Mouse (Mus musculus): ENCODE data around the gene Cldn19.
"Not testable (repeated sequence)": the region's sequence is repeated elsewhere in the genome, so short reads cannot be mapped to it uniquely, and the experiment has no call there.

Gene Cldn19

GRCm38 (mm10) chr4:119254012-119254618 is 1.1 kb upstream of the Cldn19 start:
- DNase-seq = no peak

GRCm38 (mm10) chr4:119257083-119257482 is 1.9 kb downstream of the Cldn19 start:
- no peak for DNase-seq

GRCm38 (mm10) chr4:119259344-119260254 is 4.4 kb downstream of the Cldn19 start:
- no peak for DNase-seq

DNA sequence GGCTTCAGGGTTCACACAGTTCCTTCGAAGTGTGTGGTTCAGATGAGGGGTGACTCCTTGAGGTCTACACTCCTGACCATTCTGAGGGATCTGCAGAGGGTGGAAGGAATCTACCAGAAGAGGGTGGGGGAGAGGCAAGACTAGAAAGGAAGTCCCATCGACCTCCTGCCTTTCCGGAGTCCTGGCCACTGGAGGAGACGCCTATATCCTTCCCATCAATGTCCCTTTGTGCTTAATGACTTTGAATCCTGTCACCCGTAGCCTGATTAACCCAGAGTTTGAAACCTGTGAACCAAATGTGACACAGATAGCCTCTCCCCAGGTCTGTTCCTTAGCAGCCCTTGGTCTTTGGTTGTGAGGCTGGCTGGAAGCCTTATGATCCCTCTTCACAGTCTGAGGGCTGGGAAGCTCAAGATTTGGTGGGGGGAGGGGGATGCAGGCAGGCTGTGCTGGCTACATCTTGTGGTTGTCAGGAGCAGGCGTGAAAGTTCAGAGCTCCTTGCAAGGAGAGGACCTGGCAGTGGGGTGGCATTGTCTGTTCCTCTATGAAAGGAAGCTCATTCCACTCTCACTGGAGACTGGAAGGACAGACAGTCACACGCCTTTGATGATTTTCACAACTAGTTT is 6.0 kb downstream of the Cldn19 start:
- no peak for DNase-seq

- DNase-seq = no peak
These were observed 7.3 kb downstream of the Cldn19 start for GRCm38 (mm10) chr4:119262483-119262882.

DNA sequence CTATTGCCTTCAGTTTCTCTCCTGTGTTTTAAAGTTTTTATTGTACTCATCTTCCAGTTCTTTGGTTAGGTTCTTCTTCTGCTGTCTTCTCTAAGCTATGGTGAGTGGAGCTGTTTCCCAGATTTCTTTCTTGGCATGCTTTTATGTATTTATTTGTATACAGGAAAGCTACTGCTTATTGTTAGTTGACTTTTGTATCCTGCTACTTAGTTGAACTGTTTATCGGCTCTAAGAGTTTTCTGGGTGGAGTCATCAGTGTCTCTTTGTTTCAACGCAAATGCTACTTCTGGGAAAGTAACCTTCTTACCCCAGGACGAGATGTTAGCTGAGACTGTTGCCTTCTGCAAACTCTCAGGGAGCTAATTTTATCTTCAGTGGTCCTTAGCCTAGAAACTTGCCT is 8.2 kb downstream of the Cldn19 start:
- no peak for DNase-seq

GRCm38 (mm10) chr4:119266606-119267005 is 11.4 kb downstream of the Cldn19 start:
- no peak for DNase-seq

DNA sequence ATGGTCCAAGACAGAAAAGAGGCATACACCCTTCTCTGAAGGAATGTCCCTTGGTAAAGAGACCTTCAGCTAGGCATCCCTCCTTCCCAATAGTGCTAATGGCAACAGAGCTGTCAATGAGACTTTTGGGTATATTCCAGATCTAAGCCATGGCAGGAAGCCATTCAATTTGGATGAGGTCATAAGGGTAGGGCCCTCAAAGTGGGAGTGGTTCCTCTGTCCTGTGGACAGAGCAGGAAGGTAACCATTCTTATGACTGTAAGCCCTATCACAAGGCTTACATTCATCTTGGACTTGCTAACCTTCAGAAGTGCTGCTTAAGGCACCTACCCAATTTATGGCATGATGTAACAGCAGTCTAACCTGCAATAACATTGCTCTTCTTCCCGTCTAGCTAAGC is 19.4 kb downstream of the Cldn19 start:
- DNase-seq = no peak

DNA sequence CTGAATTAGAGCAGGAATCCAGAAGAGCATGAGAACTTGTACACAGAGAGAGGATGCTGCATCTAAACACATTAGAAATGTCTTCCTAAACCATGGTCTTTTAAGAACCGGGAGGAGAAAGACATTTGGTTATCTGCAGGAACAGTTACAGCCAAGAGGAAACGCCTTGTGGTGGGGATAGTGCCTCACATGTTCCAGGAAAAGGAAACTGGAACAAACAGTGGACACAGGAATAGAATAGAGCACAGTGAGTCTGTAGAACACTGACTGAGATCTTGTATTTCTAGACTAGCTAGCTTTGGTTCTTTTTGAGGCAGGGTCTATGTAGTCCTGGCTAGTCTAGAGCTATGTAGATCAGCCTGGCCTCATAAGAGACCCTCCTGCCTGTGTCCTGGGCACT is 20.0 kb downstream of the Cldn19 start:
- DNase-seq = no peak

DNA sequence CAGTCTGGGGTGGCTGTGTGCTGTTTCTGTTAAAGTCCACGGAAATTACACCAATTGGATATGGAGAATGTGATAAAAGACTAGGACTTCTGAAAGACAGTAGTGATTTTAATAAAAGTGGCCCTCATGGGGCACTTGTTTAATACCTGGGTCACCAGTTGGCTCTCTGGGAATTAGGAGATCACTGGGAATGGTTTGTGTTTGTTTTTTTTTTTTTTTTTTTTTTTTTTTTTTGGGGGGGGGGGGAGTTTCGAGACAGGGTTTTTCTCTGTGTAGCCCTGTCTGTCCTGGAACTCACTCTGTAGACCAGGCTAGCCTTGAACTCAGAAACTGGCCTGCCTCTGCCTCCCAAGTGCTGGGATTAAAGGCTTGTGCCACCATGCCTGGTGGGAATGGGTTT is 20.5 kb downstream of the Cldn19 start:
- DNase-seq = no peak

DNA sequence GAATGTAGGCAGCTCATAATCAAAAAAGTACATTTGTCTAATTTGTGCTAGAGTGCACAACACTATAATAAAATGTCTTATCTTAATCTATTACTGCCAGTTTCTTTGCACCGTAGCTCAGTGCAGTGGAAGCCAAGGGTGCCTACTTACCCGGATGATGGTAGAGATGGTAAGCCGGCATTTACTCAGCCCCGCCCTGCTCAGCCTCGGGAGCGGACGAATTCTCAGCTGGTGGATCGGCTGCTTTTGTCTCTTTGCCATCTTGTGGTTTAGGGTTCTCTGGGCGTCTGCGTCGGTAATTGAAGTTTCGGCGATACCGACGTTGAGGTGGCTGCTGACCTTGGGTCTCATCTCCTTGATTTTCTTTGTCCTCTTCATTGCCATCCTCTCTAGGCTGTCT is 23.6 kb downstream of the Cldn19 start:
- not testable (repeated sequence) for DNase-seq

DNA sequence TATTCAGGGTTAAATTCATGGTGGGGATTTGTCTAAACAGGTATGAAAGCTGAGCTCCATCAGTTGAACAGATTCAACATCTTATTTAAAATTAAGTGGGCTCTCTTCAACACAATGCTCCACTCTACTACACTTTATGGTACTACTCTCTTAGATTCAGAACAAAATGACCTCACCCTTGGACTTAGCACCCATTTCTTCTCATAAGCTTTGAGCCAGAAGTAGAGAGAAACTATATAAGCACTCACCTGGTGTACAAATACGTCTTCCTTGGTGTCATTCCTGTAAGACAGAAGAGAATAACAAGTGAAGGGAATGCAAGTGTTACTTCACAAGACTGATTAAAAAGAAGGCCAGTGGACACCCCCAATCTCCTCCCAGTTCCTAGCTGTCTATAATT is 29.6 kb downstream of the Cldn19 start:
- no peak for DNase-seq

DNA sequence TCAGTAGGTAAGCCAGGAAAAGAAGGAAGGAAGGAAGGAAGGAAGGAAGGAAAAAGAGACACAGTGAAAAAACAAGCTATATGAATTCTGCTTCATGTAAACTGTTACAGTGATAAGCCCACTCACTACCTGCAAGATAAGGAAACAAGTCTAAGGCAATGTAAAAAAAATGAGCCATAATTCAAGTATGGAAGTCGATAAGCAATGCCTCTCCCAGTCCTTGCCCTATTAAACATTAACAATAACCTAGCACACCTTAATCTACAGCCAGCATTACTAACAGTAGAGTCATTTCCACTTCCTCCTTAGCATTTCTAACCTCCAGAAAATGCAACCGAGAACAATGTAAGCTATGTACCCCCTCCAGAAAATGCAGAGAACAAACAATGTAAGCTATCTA is 30.1 kb downstream of the Cldn19 start:
- no peak for DNase-seq

GRCm38 (mm10) chr4:119291921-119292320 is 36.7 kb downstream of the Cldn19 start:
- DNase-seq = no peak

DNA sequence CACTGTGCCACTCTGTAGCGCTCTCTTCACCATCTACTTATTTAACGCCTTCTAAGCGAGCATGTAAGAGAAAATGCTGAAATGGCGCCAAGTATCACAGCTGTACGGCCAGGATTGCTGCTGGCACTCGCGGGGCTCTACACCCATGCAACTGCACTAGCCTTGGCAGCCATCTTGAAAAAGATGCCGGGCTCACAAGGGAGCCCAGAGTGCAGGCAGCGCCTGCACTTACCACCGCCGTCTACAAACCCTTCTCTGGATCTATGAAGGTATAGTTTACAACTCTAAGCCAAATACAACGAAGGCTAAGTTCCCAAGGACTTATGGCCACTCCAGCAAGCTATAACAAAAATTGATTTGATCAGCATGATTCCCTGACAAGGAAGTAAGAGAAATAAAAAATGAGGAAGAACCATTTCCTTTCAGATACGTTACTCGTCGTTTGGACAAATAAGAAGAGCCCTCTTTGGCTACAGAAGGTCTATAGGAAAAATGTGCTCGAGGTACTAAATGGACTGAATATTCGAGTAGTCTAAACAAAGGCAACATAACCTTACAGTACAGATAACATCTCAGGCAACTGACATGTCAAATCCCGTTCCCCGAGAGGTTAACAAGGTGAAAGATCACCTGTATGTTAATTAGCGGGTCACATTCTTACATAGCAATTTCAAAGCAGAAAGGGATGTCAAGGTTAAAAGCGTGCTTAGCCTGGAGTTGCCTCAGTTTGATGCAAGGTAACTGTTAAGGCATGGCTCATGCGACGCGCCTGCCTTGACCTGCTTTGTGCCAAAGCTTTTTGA is 37.8 kb downstream of the Cldn19 start:
- DNase-seq = peak; percentile 14

DNA sequence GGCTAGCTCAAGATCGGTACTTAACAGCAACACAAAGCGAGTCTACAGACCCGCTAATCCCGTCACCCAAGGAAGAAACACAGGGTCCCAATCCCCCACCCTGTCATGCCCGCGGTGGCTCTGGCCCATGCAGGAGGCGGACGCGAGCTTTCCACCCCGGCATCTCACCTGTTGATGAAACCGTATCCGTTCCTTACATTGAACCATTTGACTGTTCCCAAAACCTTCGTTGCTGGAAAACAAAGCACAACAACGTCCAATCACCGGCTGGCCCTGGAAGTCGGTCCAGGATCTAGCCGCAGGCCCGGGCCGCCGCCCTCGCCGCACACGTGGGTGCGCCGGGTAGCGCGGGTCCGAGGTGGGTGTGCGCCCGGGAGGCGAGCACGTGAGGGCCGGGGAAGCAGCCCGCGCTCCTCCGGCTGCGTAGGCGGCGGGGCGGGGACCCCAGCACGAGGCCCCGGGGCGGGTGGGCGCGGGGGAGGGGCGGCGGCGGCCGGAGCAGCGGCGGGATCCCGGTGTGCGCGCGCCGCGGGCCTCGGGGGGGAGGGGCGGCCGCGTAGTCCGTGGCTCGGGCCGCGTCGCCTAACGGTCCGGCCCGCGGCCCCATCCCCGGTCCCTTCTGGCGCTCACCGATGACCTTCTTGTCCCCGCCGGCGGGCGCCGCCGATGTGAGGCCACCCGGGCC is 38.5 kb downstream of the Cldn19 start:
- peak; percentile 26 for DNase-seq

DNA sequence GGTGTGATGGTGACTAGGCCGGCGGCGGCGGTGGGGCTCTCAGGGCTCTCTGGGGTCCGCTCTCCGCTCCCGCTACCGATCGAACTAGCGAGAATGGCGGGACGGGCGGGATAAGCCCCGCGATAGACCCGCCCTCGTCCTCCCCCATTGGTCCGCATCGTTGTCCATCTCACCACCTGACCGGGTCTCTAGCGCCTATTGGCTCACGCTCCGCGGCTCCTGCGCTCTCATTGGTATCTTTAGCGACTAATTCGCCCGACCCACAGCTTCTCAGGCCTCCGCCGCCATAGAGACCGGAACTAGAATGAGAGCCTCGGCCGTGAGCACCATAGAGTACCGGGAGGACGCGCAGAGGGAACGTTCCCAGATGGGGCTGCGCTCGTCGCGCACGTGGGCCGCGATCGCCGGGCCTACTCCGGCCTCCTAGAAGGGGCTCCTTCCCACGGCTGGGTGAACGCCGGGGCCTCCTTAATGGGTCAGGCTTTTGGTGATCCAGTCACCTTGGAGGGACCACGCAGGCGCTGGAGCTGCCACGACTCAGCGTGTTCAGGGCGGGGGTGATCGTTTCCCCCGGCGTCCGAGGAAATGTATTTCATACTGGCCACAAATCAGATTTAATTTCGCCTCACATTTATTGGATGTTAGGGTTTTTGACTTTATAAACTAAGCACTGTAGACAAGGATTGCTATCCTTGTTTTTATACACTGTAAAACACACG is 39.4 kb downstream of the Cldn19 start, which contains the start of gene Ybx1:
TSS of gene Ybx1 (minus strand) at position 190 of the 719 bp plus-strand sequence.
- DNase-seq = peak; percentile 99

DNA sequence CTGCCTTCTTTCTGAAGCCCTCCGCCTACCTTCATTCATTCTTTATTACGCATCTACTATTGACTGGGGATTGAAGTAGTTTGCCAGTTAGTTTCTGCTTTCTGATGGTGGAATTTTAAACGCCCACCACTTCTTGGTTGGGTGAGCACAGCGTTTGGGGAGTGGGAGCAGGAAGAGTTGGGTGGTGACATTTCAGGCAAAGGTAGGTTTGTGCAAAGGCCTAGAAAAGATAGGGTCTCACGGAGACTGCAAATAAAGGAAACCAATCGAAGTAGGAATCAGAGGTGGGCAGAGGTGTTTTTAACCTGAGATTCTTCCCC is 39.9 kb downstream of the Cldn19 start:
- DNase-seq = no peak

DNA sequence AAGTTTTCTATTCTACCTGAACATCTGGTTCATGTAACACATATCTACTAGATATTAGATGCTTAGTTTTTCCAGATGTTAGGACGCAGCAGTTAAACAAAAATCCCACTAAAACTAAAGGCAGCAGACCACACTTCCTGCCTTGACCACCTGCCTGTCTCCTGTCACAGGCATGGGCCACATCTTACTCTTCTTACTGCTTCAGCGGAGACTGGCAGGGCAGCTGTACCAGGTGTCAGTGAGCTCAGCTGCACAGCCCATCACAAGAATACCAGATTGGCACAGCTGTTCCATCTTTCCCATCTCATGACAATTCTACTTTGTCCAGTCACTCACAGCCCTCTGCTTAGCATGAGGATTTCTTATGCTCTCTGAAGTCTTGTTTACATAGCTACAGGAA is 42.1 kb downstream of the Cldn19 start:
- no peak for DNase-seq

GRCm38 (mm10) chr4:119300761-119301160 is 45.5 kb downstream of the Cldn19 start:
- no peak for DNase-seq

GRCm38 (mm10) chr4:119301777-119302176 is 46.6 kb downstream of the Cldn19 start:
- DNase-seq = no peak

- no peak for DNase-seq
These were observed 48.1 kb downstream of the Cldn19 start for GRCm38 (mm10) chr4:119303291-119303690.
